Mouse (Mus musculus): ENCODE measurements around the gene Gm9789.
"Not testable (repeated sequence)": the region's sequence is repeated elsewhere in the genome, so short reads cannot be mapped to it uniquely, and the experiment has no call there.

Gene Gm9789

GRCm38 (mm10) chr16:89157652-89158051 is at the start of gene Gm9789:
Gene Gm9789 (plus strand): TSS chr16:89157952.
- no peak for DNase-seq

- no peak for DNase-seq
Measured at GRCm38 (mm10) chr16:89140551-89140950, 17.2 kb upstream of the Gm9789 start, which contains the start of gene Gm6358. Gene Gm6358 (plus strand): TSS chr16:89140851.

- no peak for DNase-seq
Measured at GRCm38 (mm10) chr16:89150786-89151185, 7.0 kb upstream of the Gm9789 start, which contains the start of gene Gm10061. Gene Gm10061 (plus strand): TSS chr16:89151086.

GRCm38 (mm10) chr16:89169190-89169589 is 11.4 kb downstream of the Gm9789 start, which contains the start of gene Gm7735:
Gene Gm7735 (plus strand): TSS chr16:89169490.
- not testable (repeated sequence) for DNase-seq

- DNase-seq: no peak
Measured at GRCm38 (mm10) chr16:89174435-89174834, 16.7 kb downstream of the Gm9789 start, which contains the start of gene 1110057P08Rik. Gene 1110057P08Rik (plus strand): TSS chr16:89174735.

- DNase-seq: no peak
Measured at GRCm38 (mm10) chr16:89188621-89189020, 30.9 kb downstream of the Gm9789 start.

- no peak for DNase-seq
Measured at GRCm38 (mm10) chr16:89205561-89205960, 47.8 kb downstream of the Gm9789 start, which contains the start of gene Krtap20-2. Gene Krtap20-2 (plus strand): TSS chr16:89205861.

Measured in kidney, adult 11 months (tissue).